Mouse (Mus musculus): ENCODE results near the gene Atp9a.

The Atp9a gene

GRCm38 (mm10) chr2:168595693-168596092, 146.5 kb downstream of the Atp9a start:
- DNase-seq = no peak

GRCm38 (mm10) chr2:168593676-168594075, 148.5 kb downstream of the Atp9a start:
- no peak for DNase-seq

GRCm38 (mm10) chr2:168593004-168593403, 149.2 kb downstream of the Atp9a start:
- peak; percentile 37 to 45 for DNase-seq

- peak in 1 of 2 experiments; percentile 22 for DNase-seq
Measured at GRCm38 (mm10) chr2:168591076-168591475, 151.1 kb downstream of the Atp9a start.

- peak; percentile 70 to 76 for DNase-seq
Measured at GRCm38 (mm10) chr2:168590556-168590955, 151.7 kb downstream of the Atp9a start.

GRCm38 (mm10) chr2:168590168-168590551, 152.0 kb downstream of the Atp9a start:
- DNase-seq = peak; percentile 80

GRCm38 (mm10) chr2:168589368-168590167, 152.6 kb downstream of the Atp9a start:
- peak; percentile 31 to 37 for DNase-seq

- DNase-seq = no peak
Measured at GRCm38 (mm10) chr2:168588591-168589367, 153.4 kb downstream of the Atp9a start.

GRCm38 (mm10) chr2:168587159-168587558, 155.1 kb downstream of the Atp9a start:
- DNase-seq = no peak

- DNase-seq = no peak
Measured at GRCm38 (mm10) chr2:168586512-168586911, 155.7 kb downstream of the Atp9a start.

GRCm38 (mm10) chr2:168584857-168585256, 157.4 kb downstream of the Atp9a start:
- DNase-seq = no peak

Measured in B cell, adult 2 months (primary cell).